Mouse (Mus musculus) megakaryocyte-erythroid progenitor cell, adult 5-6 weeks (primary cell): Measurements from ENCODE around the gene Gria2. TPM values are rescaled to one million over a fixed set of nuclear protein-coding genes. Genes with fewer than 3 reads are reported as not detected.

Experiments used
- ATAC-seq: replicated peaks from 2 replicates; pipeline ENCODE4 v1.8.0; 2016; ENCODE audit warnings: mild to moderate bottlenecking, inconsistent platforms; ENCODE audit not compliant: severe bottlenecking, poor library complexity, low FRiP score, low TSS enrichment
- total RNA-seq, 2 experiments: library from RNA; stranded (forward) in 1 of 2; stranded (reverse) in 1 of 2; fragments of 200-1000, 215-1000 nt in 1 of 2; fragments of >200 nt in 1 of 2; fragmentation: Nextera tagmentation in 1 of 2; gene quantifications; 2 replicates each; pipeline ENCODE4 v1.2.3; 2014 to 2017

The Gria2 gene
- total RNA-seq, 2 experiments from 2014 or later: not detected

DNA sequence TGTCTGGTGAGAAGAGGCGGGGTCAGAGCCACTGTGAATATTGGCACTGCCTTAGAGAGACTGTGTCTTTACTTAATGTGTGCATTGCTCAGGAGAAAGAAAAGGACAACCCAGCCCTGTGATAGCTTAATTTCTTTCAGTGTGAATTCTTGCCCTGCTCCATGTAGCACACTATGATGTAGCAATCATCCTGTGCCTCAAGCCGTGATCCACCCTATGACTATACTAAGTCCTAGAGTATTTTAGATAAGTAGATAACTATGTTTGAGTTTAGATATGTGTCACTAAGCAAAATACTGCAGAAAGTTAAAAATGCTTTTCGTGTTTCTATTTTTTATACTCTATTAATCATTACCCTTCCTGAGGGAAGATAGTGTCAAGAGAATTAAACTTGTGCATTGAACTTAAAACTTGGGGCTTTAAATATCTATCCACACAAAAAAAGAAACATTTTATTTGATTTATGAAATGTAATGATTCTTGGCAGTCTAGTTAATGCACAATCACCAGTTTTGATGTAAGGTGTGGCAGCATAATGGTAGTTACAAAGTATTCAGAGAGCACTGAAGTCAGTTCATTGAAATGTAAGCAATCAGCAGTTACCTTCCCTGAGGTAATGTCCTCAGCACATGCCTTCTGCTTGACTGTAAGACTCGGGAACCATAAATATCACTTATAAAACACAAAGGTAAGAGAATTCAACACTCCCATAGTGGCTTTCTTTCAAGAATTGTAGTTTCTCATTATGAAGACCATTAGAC lies 22.1 kb downstream of the Gria2 start:
- ATAC-seq: no peak

DNA sequence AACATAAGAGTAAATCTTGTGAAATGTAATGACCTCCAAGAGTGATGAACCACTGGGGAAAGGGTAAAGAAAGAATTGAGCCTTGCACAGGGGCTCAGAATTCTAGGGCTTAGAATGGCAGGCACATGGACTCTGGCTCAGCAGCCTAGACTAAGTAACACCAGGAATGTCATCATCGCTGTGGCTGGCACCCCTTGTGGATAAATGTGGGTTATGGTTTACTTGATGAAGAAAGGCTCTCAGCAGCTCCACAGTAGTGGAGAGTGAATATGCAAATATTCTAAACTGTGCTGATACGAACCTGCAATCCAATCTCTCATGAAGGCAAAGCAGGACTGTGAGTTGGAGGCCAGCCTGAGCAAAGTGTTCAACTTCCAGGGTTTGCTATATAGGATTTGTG lies 26.0 kb downstream of the Gria2 start:
- ATAC-seq: no peak

DNA sequence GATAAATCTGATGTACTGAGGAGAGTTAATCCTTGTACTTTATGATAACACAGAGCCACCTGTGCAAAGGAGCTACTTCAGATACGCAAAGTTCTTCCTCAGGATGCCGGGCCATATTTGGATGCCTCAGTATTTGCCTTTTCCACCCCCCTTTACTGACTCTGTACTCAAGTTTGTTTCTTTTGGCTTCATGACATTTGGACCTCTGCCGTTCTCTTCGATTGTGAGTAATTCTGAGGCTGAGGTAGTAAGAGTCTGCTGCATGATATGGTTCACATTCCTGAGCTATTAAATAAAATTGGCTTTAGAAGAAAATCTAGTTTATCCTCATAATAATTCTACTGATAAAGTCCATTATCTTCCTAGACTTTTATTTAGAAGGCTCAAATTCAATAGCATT lies 26.7 kb downstream of the Gria2 start:
- no peak for ATAC-seq

DNA sequence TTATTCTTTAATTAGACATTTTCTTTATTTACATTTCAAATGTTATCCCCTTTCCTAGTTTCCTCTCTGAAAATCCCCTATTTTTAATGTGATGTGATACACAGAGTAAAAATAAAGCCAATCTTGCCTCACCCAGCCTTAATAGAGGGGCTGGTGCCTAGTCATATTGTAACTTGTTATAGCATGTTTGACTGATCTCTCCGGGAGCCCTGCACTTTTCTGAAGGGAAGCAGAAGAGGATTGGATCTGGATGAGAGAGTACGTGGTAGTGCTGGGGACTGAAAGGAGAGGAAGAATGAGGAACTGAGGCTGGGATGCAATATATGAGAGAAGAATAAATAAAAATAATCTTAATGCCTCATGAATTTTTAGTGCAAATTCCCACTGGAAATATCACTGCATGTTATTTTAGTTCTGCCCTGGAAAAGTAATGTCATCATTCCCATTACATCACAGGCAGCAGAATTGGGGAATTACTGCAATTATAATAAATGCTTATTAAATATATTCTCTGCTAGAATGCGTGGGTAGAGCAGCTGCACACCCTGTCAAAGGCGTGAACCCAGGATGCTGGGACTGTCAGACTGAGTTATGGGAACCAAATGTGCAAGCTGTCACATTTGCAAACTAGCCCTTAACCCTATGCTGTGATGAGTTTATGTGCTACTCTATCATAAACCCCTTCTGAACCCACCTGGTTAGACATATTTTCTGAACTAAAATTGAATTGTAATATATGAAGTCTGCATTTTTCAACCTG lies 28.4 kb downstream of the Gria2 start:
- ATAC-seq: no peak

DNA sequence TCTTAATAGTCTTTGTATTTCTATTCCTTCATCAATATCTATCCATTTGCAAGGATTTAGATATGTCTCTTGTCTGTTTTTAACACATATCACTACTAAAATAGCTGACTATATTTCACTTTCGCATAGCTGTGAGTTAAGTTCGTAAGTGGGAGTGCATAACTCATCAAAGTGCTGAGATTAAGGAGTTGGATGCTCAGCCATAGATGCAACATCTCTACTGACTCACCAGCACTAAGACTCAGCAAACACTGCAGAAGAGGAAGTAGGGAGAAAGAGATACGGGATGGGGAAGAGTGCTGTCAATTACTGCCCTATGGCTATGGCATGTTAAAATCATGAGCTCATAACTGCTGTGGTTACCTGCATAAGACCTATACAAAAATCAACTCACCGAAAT lies 29.4 kb downstream of the Gria2 start:
- ATAC-seq: no peak

DNA sequence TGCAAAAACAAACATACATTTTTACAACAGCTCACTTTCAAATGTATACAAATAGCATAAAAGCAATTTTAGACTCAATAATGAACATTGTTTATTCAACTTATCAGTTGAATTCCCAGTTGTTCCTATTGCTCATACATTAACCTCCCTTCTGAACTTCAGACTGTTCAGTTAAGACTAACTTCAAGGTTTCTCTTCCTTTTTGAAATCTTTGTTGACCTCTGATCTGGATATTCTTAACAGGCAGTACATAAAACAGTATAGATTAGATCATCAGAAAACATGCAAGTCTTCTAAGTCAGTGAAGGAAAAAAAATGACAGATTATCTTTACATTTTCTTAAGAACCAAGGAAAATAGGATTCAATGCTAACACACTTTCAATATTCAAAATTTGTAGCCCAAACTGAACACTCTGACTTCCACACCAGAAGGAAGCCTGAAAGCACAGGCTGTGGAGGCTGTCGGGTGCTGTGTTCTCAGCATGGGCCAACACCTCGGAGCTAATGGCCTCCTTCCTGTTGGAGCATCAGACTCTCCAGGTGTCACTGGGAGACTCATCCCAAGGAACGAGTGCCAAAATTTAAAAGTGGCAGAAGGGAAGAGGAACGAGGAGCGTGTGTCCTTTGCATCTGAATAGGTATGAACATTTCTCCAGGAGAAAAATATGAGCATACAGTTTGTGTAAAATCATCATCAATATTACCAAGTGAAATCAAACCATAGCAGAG lies 33.0 kb downstream of the Gria2 start:
- ATAC-seq: no peak

DNA sequence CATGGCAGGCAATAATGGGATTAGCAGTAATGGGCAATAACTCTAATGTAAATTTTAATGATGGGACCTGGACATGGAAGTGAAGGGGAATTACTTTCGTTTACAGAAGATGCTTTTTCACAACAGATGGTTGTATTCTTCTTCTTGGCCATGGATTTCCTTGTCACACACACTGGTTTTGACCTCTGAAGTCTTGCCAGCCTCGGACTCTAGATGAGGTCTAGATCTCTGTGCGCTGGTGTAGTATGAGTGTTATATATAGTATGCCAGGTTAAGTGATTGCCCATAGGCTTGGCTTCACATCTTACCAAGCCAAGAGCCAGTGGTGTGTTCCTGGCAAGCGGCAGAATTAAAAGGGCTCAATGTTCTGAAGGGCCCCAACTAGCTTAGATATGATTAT lies 43.7 kb downstream of the Gria2 start:
- no peak for ATAC-seq

DNA sequence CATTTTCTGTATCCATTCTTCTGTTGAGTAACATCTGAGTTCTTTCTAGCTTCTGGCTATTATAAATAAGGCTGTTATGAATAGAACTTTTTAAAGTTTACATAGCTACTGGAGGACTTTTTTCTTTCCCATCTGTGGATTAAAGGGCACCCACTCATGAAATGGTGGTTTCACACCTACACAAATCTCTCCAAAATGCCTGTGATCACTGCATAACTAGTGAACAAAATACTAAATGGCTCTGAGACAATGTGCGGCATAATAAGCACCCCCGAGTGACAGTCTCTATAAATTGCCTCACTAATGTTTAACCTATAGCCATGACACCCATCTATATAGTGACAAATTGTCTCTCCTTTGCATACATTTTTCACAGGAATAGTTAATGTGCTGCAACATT lies 44.3 kb downstream of the Gria2 start:
- ATAC-seq: no peak

DNA sequence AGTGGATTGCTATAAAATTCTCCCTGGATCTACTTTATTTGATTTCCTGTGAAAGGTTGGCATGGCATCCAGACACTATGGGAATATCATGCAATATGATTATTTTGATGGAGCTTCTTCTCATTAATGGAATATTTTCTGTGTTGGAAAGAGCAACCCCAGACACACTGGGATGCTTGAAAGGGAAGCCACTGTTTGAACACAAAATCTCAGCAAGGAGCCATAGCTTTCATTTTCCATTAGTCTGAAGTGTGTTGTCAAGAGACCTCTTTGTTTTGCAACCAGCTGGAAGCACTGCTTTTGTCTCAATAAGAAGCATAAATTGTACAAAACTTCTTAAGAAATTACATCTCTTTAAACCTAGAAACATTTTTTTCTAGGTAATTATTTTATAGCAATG lies 51.8 kb downstream of the Gria2 start:
- no peak for ATAC-seq

DNA sequence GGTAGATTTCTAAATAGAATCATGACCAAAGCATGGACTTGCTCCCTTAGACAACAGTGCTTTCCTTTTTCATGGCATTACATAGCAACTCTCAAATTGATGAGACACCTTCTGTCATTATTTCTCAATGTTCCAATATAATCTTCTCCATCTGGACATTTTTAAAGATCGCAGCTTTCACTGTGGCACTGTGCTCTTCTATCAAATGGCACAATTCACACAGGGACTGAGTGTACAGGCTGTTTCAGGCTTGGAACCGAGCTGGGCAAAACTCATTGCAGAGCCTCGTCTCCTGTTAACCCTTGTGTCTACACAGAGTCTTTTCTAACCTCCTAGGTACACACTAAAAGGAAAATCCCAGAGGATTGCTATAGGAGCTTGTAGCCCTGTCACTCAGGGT lies 77.4 kb downstream of the Gria2 start:
- no peak for ATAC-seq

DNA sequence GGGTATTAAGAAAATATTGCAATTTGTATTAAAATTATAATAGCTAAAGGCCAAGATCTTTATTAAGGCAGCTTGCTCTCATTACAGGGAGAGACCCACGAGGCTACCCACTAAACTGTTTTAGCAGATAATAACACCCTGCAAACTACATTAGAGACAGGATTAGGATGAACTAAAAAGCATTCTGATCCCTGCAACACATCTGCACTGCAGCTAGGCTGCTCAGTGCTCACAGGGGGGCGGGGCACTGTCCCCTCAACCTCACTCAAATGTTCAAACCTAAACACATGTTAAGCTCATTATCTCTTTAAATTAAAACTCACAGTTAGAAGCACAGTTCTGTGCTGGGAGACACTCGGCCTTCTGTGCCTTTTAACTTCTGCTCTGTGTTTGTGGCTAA lies 89.5 kb downstream of the Gria2 start:
- ATAC-seq: no peak

DNA sequence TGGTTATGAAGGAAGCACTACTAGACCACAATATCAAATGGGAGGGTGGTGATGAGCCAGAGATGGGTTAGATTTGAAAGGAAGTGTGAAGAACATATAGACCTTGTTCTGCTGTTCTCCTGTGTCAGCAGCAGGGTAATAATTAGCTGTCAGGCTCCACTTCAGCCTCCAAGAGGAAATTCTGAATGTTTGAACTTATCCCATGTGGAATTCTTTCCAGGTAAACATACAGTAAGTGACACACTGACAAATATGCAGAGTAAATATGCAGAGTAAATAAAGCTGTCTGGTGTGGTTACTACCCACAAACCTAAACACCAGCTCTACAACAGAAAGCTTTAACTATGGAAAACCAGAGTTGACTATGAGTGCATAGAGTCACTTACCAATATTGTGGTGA lies 93.6 kb downstream of the Gria2 start:
- no peak for ATAC-seq

DNA sequence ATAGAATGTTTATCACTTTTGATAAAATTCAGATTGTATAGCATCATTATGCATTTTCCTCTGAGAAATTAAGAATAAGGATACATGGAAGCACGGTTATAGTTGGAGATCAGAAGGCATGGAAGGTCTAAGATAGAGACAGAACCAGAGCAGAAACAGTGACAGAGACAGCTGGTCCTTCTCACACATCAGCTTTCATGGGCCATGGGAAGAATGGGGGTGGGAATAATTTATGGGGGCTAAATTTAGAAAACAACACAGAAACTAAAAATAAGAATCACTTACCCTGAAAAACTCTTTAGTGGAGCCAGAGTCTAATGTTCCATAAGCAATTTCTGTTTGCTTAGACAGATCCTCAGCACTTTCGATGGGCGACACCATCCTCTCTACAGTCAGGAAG lies 100.5 kb downstream of the Gria2 start:
- no peak for ATAC-seq

DNA sequence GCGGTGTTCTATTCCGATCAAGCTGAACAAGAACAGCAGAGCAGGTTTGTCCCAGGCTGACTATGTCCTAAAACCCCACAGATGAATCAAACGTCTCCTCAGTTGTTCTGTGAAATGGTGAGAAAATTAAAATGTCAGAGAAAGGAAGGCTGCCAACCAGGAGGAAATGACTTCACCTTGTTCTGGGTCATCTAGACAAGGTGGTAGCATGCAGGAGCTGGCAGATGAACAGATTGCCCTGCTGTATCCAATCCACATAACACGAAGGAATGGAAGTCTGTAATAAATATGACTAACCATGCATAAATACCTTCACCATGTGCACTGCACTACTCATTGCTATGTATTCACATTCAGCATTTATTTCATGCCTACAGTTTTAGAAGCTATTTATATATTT lies 105.1 kb downstream of the Gria2 start:
- no peak for ATAC-seq

DNA sequence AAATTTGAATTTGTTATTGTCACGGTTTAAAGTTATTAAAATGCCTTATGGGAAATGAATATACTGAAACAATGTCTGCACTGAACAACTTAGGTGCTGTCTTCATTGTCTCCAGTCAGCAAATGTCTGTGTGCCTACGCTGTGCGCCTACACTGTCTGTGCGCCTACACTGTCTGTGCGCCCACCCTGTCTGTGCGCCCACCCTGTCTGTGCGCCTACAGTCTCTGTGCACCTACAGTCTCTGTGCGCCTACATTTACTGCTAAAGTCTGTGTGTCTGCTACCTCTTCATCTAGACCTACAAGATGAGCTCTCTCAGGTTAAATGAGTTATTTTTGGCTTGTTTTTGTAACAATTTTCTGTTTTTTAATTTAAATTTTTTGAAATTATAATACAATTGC lies 107.7 kb downstream of the Gria2 start:
- ATAC-seq: no peak

DNA sequence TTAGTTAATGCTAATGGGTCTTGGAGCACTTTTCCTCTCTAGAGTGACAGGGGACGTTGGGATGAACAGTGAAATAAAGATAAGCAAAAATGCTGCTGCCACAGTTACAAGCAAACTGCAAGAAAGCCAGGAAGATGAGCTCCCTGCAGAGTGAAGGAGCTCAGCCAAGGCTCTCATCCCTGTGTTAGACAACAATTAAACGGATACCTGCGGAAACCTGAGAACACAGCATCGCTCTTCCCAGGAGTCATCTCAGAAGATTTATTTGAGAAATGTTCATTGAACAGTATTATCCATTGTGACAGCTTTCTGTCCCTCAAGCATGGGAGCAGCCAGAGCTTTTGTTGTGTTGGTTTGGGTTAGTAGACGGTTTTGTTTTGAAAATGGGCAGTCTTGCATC lies 137.5 kb downstream of the Gria2 start:
- no peak for ATAC-seq

DNA sequence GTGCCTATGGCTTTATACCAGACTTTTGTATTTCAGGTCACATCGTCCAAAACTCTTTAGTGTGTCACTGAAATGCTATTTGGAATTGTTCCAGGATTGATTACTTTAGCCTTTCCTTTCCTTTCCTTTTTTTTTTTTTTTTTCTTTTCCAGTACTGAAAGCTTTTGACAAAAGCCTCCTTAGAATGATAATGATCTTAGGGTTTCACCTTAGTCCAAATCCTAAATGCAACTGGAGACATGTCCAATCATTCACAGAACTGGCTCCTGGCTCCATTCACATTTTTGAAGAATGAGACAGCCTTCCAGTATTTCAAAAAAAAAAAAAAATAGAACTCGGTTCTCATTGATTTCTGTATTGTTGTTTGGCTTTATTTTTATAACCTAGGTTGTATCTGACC lies 139.3 kb downstream of the Gria2 start:
- no peak for ATAC-seq

DNA sequence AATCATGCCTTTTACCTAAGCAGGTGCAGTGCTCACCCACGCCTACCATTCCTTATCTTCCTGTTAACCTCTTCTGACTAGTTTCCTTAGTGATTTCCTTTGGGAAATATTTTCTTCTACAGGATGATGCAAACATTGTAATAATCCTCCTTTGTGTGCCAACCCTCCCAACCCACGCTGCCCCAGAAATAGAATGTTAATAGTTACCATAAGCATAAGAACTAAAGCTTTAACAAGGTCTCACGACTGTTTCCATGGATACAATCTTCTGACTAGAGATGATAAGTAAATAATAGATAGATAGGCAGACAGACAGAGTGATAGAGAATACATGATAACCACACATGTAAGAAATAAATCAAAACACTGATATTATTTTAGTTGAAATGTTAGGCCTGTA lies 140.8 kb downstream of the Gria2 start:
- ATAC-seq: no peak

DNA sequence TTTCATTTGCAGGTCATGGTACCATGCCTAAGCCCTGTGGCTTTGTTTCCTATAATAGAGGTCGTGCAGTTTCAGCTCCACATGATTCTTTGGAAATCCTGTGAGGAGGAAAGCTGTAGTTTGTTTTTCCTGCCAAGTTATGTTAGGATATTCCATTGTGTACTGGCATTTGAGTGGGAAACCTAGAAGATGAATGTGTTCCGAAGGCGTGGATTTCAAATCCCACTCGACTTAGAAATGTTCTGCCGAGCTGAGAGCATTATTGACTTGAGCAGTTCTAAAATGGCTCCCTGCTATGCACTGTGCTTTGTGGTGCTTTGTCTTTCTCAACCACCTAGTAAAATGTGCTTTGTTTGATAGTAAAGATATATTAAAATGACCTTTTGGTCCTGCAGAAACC lies 150.4 kb downstream of the Gria2 start:
- no peak for ATAC-seq
